Mouse (Mus musculus): Measurements from ENCODE around the gene Gm20388. TPM values are rescaled to one million over a fixed set of nuclear protein-coding genes. Genes with fewer than 3 reads are reported as not detected.

The Gm20388 gene
- polyA plus RNA-seq, 1 experiment, result 0.36 TPM

- Histone ChIP-seq H3K4me1 (ENCODE audit: control insufficient read depth) (peaks cover 38% of the 10 kb centered on the region), H3K36me3 (ENCODE audit: control insufficient read depth) (no peaks in the 10 kb centered on the region), H3K9me3 (ENCODE audit: control insufficient read depth, low read length) (no peaks in the 10 kb centered on the region), H3K27me3 (ENCODE audit: control insufficient read depth) (peaks cover 80% of the 10 kb centered on the region), H3K4me3 (replicated peaks) (no peak overlapping the region)
- TF ChIP-seq TAL1 (IDR thresholded peaks at IDR 0.05; ENCODE audit: low read length) (no peak), GATA1 (IDR thresholded peaks at IDR 0.05; ENCODE audit: low read length) (no peak)
These were observed 2850.5 kb downstream of the Gm20388 start for GRCm38 (mm10) chr8:122761109-122761508.

GRCm38 (mm10) chr8:122762731-122763266 lies 2852.2 kb downstream of the Gm20388 start:
- no peaks in the 10 kb centered on the region for H3K36me3 ChIP-seq (ENCODE audit: control insufficient read depth)
- H3K27me3 ChIP-seq (ENCODE audit: control insufficient read depth), result peaks cover 81% of the 10 kb centered on the region

GRCm38 (mm10) chr8:122763267-122763738 lies 2852.7 kb downstream of the Gm20388 start:
- Histone ChIP-seq H3K4me3 (replicated peaks) (no peak overlapping the region), H3K27me3 (ENCODE audit: control insufficient read depth) (peaks cover 81% of the 10 kb centered on the region), H3K9me3 (ENCODE audit: control insufficient read depth, low read length) (no peaks in the 10 kb centered on the region), H3K4me1 (ENCODE audit: control insufficient read depth) (peaks cover 38% of the 10 kb centered on the region), H3K36me3 (ENCODE audit: control insufficient read depth) (no peaks in the 10 kb centered on the region)
- TF ChIP-seq TAL1 (IDR thresholded peaks at IDR 0.05; ENCODE audit: low read length), result no peak
- no peak for TF ChIP-seq GATA1 (IDR thresholded peaks at IDR 0.05; ENCODE audit: low read length)

More at GRCm38 (mm10) chr8:122762731-122763266, 2852.2 kb downstream of the Gm20388 start:
- Histone ChIP-seq H3K4me1 (ENCODE audit: control insufficient read depth) (peaks cover 38% of the 10 kb centered on the region), H3K9me3 (ENCODE audit: control insufficient read depth, low read length) (no peaks in the 10 kb centered on the region), H3K4me3 (replicated peaks) (no peak overlapping the region)
- TF ChIP-seq GATA1 (IDR thresholded peaks at IDR 0.05; ENCODE audit: low read length) (no peak), TAL1 (IDR thresholded peaks at IDR 0.05; ENCODE audit: low read length) (no peak)

GRCm38 (mm10) chr8:122764790-122765474 lies 2854.3 kb downstream of the Gm20388 start:
- Histone ChIP-seq H3K4me1 (ENCODE audit: control insufficient read depth) (peaks cover 33% of the 10 kb centered on the region), H3K4me3 (replicated peaks) (no peak overlapping the region), H3K36me3 (ENCODE audit: control insufficient read depth) (no peaks in the 10 kb centered on the region), H3K27me3 (ENCODE audit: control insufficient read depth) (peaks cover 86% of the 10 kb centered on the region), H3K9me3 (ENCODE audit: control insufficient read depth, low read length) (no peaks in the 10 kb centered on the region)
- TF ChIP-seq TAL1 (IDR thresholded peaks at IDR 0.05; ENCODE audit: low read length) (no peak), GATA1 (IDR thresholded peaks at IDR 0.05; ENCODE audit: low read length) (no peak)

GRCm38 (mm10) chr8:122766189-122766588 lies 2855.5 kb downstream of the Gm20388 start:
- Histone ChIP-seq H3K27me3 (ENCODE audit: control insufficient read depth) (peaks cover 84% of the 10 kb centered on the region), H3K4me1 (ENCODE audit: control insufficient read depth) (peaks cover 21% of the 10 kb centered on the region), H3K9me3 (ENCODE audit: control insufficient read depth, low read length) (no peaks in the 10 kb centered on the region), H3K4me3 (replicated peaks) (no peak overlapping the region), H3K36me3 (ENCODE audit: control insufficient read depth) (no peaks in the 10 kb centered on the region)
- no peak for TF ChIP-seq GATA1 (IDR thresholded peaks at IDR 0.05; ENCODE audit: low read length)
- TF ChIP-seq TAL1 (IDR thresholded peaks at IDR 0.05; ENCODE audit: low read length), result no peak

GRCm38 (mm10) chr8:122766647-122767200 lies 2856.1 kb downstream of the Gm20388 start:
- H3K4me3 ChIP-seq (replicated peaks), result no peak overlapping the region
- TF ChIP-seq TAL1 (IDR thresholded peaks at IDR 0.05; ENCODE audit: low read length) (no peak), GATA1 (IDR thresholded peaks at IDR 0.05; ENCODE audit: low read length) (no peak)
- no peaks in the 10 kb centered on the region for H3K36me3 ChIP-seq (ENCODE audit: control insufficient read depth)
- H3K4me1 ChIP-seq (ENCODE audit: control insufficient read depth), result peaks cover 20% of the 10 kb centered on the region
- peaks cover 83% of the 10 kb centered on the region for H3K27me3 ChIP-seq (ENCODE audit: control insufficient read depth)
- H3K9me3 ChIP-seq (ENCODE audit: control insufficient read depth, low read length), result no peaks in the 10 kb centered on the region

- Histone ChIP-seq H3K4me3 (replicated peaks) (no peak overlapping the region), H3K27me3 (ENCODE audit: control insufficient read depth) (peaks cover 82% of the 10 kb centered on the region), H3K4me1 (ENCODE audit: control insufficient read depth) (peaks cover 16% of the 10 kb centered on the region), H3K9me3 (ENCODE audit: control insufficient read depth, low read length) (no peaks in the 10 kb centered on the region), H3K36me3 (ENCODE audit: control insufficient read depth) (no peaks in the 10 kb centered on the region)
- TF ChIP-seq TAL1 (IDR thresholded peaks at IDR 0.05; ENCODE audit: low read length), result no peak
- TF ChIP-seq GATA1 (IDR thresholded peaks at IDR 0.05; ENCODE audit: low read length), result no peak
These were observed 2856.6 kb downstream of the Gm20388 start for GRCm38 (mm10) chr8:122767229-122767628.

- peaks cover 3% of the 10 kb centered on the region for H3K4me1 ChIP-seq (ENCODE audit: control insufficient read depth)
- no peaks in the 10 kb centered on the region for H3K9me3 ChIP-seq (ENCODE audit: control insufficient read depth, low read length)
- H3K27me3 ChIP-seq (ENCODE audit: control insufficient read depth), result peaks cover 87% of the 10 kb centered on the region
- H3K4me3 ChIP-seq (replicated peaks), result no peak overlapping the region
- TF ChIP-seq TAL1 (IDR thresholded peaks at IDR 0.05; ENCODE audit: low read length), result no peak
- TF ChIP-seq GATA1 (IDR thresholded peaks at IDR 0.05; ENCODE audit: low read length), result no peak
- no peaks in the 10 kb centered on the region for H3K36me3 ChIP-seq (ENCODE audit: control insufficient read depth)
These were observed 2858.8 kb downstream of the Gm20388 start for GRCm38 (mm10) chr8:122769251-122770058.

Data from erythroblast, embryonic 14.5 days (primary cell).